9 mouse cellular contexts compared by ENCODE assay signal in the genomic region with DNA sequence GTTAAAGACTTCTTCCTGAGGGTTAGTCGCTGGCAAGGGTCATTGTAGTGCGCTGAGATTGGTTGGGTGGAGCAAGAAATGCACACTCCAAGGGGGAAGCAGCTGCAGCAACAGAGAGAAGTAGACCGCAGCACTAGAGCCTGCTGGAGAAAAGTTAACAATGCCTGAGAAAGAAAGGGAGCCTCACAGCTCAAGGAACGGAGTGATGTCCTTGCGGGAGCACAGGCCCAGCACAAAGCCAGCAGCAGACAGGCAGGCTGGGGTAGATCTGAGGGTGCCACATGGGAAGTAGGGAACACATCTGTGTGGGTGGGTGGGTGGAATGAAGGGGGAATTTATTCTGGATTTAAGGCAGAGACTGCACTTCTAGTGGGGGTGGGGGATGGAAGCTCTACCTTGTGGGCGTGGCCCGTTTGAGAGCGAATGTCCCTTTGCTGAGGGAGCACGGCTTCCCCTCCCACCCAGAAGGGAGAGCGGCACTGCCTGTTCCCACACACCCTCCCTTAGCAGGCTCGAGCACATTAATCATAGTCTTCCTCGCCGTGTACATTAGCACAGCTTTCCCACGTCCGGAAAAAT. TPM values are rescaled to one million over a fixed set of nuclear protein-coding genes. Genes with fewer than 3 reads are reported as not detected.
DNase-seq lines count a peak whose midpoint lies in the region; ATAC-seq lines count a peak whose summit lies in the region.
"Had no signal": no experiment of that assay in that cellular context is flagged by ENCODE, and none has a peak within 500 bp of the region (broad histone marks: within the 10 kb centered on the region; RNA-seq: fewer than 3 reads in every experiment).

No protein-coding gene starts in this region.

- H3K4me3 ChIP-seq in intestine, embryonic 14.5 days (ENCODE audit: low read depth, low read length) = peak overlapping the region; percentile 44
- H3K4me3 ChIP-seq in limb, embryonic 10.5 days = peak overlapping the region; percentile 53
- H3K4me3 ChIP-seq in stomach, embryonic 16.5 days (replicated peaks; ENCODE audit: low read length) = peak overlapping the region; percentile 40

- ATAC-seq in intestine, embryonic 14.5 days (replicated peaks; ENCODE audit: low FRiP score, low TSS enrichment, low read depth) = peak; percentile 63
- ATAC-seq in megakaryocyte-erythroid progenitor cell, adult 5-6 weeks (replicated peaks; ENCODE audit: low FRiP score, low TSS enrichment, poor library complexity, severe bottlenecking) = peak; percentile 73
- peak; percentile 77 for ATAC-seq in stomach, embryonic 16.5 days (ENCODE audit: insufficient read depth, low FRiP score)

- peak overlapping the region; percentile 47; the same call in 1 of the 2 replicates for H3K27ac ChIP-seq in intestine, embryonic 14.5 days (ENCODE audit: low read depth)
- peak overlapping the region; percentile 56 for H3K27ac ChIP-seq in limb, embryonic 10.5 days
- peak overlapping the region; percentile 51; the same call in 1 of the 2 replicates for H3K27ac ChIP-seq in stomach, embryonic 16.5 days (ENCODE audit: low read length)

- DNase-seq in heart, adult 11 months = peak; percentile 93
- DNase-seq in heart, adult 8-10 months (ENCODE audit: low spot score) = no peak
- DNase-seq in cerebellum, postnatal 14 days = peak; percentile 59 to 62
- DNase-seq in frontal cortex, postnatal 14 days (ENCODE audit: low spot score in 2 of 2) = peak; percentile 46
- peak; percentile 68 for DNase-seq in intestine, embryonic 14.5 days (ENCODE audit: low spot score)
- DNase-seq in limb, embryonic 10.5 days (ENCODE audit: low spot score) = peak; percentile 54

- H3K9me3 ChIP-seq in intestine, embryonic 14.5 days (ENCODE audit: control insufficient read depth, low read length) = no peaks in the 10 kb centered on the region
- H3K9me3 ChIP-seq in limb, embryonic 10.5 days (replicated peaks) = no peaks in the 10 kb centered on the region
- H3K9me3 ChIP-seq in stomach, embryonic 16.5 days (replicated peaks; ENCODE audit: control insufficient read depth, low read length) = no peaks in the 10 kb centered on the region

- H3K27me3 ChIP-seq in intestine, embryonic 14.5 days (replicated peaks; ENCODE audit: control insufficient read depth, insufficient read depth, low read length) = peaks cover 4% of the 10 kb centered on the region; the same call in 1 of the 2 replicates
- peaks cover 26% of the 10 kb centered on the region for H3K27me3 ChIP-seq in limb, embryonic 10.5 days (ENCODE audit: low read depth, poor library complexity, severe bottlenecking)
- no peaks in the 10 kb centered on the region for H3K27me3 ChIP-seq in stomach, embryonic 16.5 days (ENCODE audit: control insufficient read depth, insufficient read depth, low read length)

- WGBS in intestine, embryonic 14.5 days = 2% methylated on average over 15 of the region's 15 CpGs
- under 1% methylated on average over 15 of the region's 15 CpGs for WGBS in limb, embryonic 10.5 days
- WGBS in stomach, embryonic 16.5 days = 2% methylated on average over 15 of the region's 15 CpGs

- H3K4me2 ChIP-seq in intestine, embryonic 14.5 days (ENCODE audit: low read length) = peak overlapping the region; percentile 78
- H3K4me2 ChIP-seq in stomach, embryonic 16.5 days (ENCODE audit: low read depth, low read length) = peak overlapping the region; percentile 59

- H3K36me3 ChIP-seq in intestine, embryonic 14.5 days (ENCODE audit: control insufficient read depth, insufficient read depth, low read length) = no peaks in the 10 kb centered on the region
- no peaks in the 10 kb centered on the region for H3K36me3 ChIP-seq in limb, embryonic 10.5 days
- no peaks in the 10 kb centered on the region for H3K36me3 ChIP-seq in stomach, embryonic 16.5 days (ENCODE audit: control insufficient read depth, insufficient read depth, low read length)

- H3K4me1 ChIP-seq in intestine, embryonic 14.5 days (replicated peaks; ENCODE audit: control insufficient read depth, insufficient read depth, low read length) = peaks cover 8% of the 10 kb centered on the region; the same call in 1 of the 2 replicates
- peaks cover 10% of the 10 kb centered on the region for H3K4me1 ChIP-seq in limb, embryonic 10.5 days
- peaks cover 10% of the 10 kb centered on the region; the same call in 1 of the 2 replicates for H3K4me1 ChIP-seq in stomach, embryonic 16.5 days (ENCODE audit: control insufficient read depth, insufficient read depth, low read length)

- peak overlapping the region; percentile 49 for H3K9ac ChIP-seq in intestine, embryonic 14.5 days (ENCODE audit: low read length)
- H3K9ac ChIP-seq in stomach, embryonic 16.5 days (ENCODE audit: low read length) = peak overlapping the region; percentile 40

RNA-seq across cellular contexts. Expression of a gene that starts 27.7 kb away (rescaled TPM):
- total RNA-seq in heart, adult 8-10 months (2022) = 1 to 10 TPM in 1 of 4 experiments, under 1 TPM in 3; 0.57 to 1.4 (median 0.74) TPM
- 6.9 and 9.1 TPM in 2 replicates for polyA plus RNA-seq in intestine, embryonic 14.5 days (2014; fragmentation: Nextera tagmentation; extraction: Ambion mirVana)
- 0.08 and 0.15 TPM in 2 replicates for polyA plus RNA-seq in limb, embryonic 10.5 days (2016; fragmentation: Nextera tagmentation; extraction: Ambion mirVana)
- total RNA-seq in megakaryocyte-erythroid progenitor cell, adult 5-6 weeks (2014; fragmentation: Nextera tagmentation) = not detected in 2 replicates
- total RNA-seq in megakaryocyte-erythroid progenitor cell, adult 5-6 weeks (2017) = not detected in 2 replicates
- 4.9 and 7.1 TPM in 2 replicates for polyA plus RNA-seq in stomach, embryonic 16.5 days (2015; fragmentation: Nextera tagmentation; extraction: Ambion mirVana)
- total RNA-seq: neutrophil, adult 5-6 weeks had no signal

RNA-seq across cellular contexts. Expression of a gene that starts 49.2 kb away (rescaled TPM):
- total RNA-seq in heart, adult 8-10 months (2022) = 1 to 10 TPM; 2.4 to 3.1 (median 2.6) TPM
- 5.0 and 5.4 TPM in 2 replicates for polyA plus RNA-seq in intestine, embryonic 14.5 days (2014; fragmentation: Nextera tagmentation; extraction: Ambion mirVana)
- 7.5 and 8.4 TPM in 2 replicates for polyA plus RNA-seq in limb, embryonic 10.5 days (2016; fragmentation: Nextera tagmentation; extraction: Ambion mirVana)
- total RNA-seq in megakaryocyte-erythroid progenitor cell, adult 5-6 weeks (2014; fragmentation: Nextera tagmentation) = 5.2 and 6.4 TPM in 2 replicates
- total RNA-seq in megakaryocyte-erythroid progenitor cell, adult 5-6 weeks (2017) = 2.2 and 5.1 TPM in 2 replicates
- 3.3 and 4.5 TPM in 2 replicates for polyA plus RNA-seq in stomach, embryonic 16.5 days (2015; fragmentation: Nextera tagmentation; extraction: Ambion mirVana)
